Mouse (Mus musculus): ENCODE measurements around the gene Pkdrej.
"Not testable (repeated sequence)": the region's sequence is repeated elsewhere in the genome, so short reads cannot be mapped to it uniquely, and the experiment has no call there.

Pkdrej gene

DNA sequence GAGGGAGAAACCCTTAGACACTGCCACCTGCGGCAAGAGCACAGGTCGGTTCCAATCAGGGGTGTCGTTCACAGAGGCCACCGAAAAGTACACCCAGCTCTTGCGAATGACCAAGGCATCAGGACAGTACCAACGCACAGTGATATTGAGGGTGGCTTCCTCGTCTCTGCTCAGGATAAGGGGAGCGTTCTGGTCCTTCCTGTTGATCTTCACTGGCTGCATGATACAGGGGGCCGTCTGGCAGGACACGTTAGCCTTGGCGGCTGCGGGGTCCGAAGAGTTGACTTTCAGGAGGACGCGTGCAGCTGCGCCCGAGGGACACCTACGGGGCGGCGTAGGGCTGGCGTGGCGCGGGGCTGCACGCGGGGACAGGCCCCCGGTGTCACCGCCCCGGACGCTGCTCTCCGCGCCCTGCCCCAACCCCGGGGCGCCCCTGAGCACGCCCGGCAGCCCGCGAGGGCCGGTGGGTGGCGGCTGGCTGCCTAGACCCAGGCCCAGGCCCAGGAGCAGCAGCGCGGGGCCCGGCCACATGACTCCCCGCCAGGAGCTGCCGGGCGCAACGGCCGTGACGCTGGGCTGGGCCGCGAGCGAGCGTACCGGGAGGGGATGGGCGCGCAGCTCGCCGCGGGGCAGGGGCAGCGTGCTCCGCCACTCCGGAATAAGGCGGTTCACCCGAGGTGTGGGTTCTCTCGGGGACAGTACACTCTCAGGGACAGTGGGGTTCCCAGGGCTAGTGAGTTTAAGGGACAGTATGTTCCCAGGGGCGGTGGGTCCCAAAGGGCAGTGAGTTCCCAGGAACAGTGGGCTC lies at the start of gene Pkdrej:
Pkdrej (minus strand) TSS at position 532 of the 808 bp plus-strand sequence.
- DNase-seq, result peak; percentile 23

DNA sequence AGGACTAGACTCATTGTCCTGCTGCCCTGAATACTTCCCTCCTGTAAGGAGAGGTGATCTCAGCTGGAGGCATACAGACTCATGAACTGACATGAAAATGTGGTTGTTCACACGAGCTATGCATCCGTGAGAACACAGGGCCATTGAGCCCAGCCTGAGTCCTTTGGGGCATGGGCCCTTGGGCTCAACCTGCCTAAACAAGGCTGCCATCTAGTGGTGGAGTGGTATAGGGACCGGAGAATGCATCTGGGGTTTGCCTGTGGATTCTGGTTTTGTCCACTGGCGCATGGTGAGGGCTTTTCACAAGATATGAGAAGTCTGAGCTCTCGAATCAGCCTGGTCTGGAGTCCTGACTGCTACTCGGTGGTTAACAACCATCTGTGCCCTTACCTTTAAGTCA lies 46.2 kb upstream of the Pkdrej start:
- DNase-seq, result peak; percentile 67

GRCm38 (mm10) chr15:85865913-85866312 lies 44.4 kb upstream of the Pkdrej start:
- DNase-seq, result not testable (repeated sequence)

DNA sequence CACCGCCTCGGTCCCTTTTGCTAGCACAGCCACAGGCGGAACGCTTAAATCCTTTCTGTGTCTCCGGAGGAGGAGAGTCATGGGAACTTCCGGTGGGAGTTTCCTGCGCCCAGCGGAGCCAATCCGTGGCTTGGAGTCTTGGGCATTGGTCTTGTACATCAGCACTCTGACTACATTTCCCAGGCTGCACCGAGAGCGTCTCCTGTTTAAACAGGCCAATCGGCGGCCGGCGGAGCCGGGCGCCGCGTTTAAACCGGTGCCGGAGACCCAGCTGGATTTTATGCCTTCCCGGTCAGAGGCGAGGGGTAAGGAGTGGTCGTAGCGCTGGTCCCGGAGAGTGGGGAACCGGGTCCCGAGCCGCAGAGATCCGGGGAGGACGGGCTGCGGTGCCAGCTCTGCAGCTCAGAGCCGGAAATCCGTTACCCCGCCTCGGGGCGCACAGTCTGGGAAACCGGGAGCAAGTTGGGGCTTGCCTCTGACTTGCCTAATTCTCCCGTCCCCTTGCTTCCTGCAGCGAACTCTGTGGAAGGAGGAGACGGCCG lies 38.0 kb upstream of the Pkdrej start, which contains the start of gene Gtse1:
Gtse1 (plus strand) TSS at position 256 of the 542 bp plus-strand sequence.
- peak; percentile 94 for DNase-seq

DNA sequence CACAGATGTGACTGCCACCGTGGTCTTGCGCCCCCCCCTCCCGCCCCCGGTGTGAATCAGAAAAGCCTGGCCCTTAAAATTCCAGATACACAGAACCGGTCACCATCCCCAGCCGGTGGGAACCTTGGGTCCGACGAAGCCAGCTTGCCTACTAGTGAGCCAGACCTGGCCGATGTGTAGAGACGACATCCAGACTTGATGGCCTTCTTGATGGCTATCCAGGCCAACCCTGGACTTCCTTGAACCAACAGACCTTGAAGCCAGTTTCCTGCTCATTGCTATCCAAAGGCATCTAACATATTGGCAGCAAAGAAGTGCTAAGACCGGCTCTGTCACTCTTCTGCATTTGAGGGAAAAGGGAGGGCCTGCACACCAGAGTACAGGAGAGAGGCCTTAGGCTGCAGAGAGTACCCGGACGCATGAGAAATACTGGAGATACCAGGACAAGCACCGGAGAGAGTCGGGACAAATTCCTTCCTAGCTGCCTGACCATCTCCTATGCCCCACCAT lies 37.5 kb upstream of the Pkdrej start:
- DNase-seq, result no peak

DNA sequence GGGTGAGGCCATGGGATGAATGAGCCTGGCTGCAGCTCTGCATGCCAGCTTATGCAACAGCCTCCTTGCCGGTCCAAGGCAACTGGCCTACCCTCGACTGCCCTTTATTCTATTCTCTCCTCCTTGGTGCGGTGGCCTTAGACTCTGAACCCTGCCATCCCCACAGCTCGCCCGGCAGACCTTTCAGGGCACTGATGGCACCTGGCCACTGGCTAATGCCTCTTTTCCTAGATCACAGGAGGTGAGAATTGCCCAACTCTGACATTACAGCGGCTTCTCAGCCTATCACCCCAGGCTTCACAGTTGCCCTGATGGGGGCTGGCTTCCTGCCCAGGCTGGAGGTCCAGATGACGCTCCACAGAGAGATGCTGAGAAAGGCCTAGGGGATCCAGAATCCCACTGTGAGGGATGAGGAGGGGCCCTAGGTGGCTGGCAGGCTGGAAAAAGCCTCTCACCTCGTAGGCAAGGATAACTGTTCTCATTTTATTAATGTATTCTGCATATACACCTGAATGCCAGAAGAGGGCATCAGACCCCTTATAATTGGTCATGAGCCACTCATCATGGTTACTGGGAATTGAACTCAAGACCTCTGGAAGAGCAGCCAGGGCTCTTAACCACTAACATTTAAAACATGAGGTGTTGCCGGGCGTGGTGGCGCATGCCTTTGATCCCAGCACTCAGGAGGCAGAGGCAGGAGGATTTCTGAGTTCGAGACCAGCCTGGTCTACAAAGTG lies 30.3 kb upstream of the Pkdrej start:
- DNase-seq, result no peak

DNA sequence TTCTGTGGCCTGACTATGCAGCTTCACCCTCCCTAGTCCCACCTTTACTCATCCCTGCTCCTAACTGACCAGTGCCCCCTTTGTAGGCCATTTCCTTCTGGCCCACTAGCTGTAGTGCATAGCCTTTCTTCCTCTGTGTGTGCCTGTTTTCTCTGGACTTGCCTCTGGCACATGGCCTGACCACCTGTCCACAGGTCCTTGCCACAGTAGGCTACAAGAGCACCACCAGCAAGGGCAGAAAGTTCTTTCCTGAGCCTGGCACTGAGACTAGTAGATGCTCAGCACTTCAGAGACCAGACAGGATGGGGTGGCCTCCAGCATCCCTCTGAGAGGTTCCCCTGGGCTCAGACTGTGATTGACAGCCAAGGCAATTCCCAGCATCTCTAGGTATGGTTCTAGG lies 23.5 kb upstream of the Pkdrej start:
- DNase-seq, result no peak

DNA sequence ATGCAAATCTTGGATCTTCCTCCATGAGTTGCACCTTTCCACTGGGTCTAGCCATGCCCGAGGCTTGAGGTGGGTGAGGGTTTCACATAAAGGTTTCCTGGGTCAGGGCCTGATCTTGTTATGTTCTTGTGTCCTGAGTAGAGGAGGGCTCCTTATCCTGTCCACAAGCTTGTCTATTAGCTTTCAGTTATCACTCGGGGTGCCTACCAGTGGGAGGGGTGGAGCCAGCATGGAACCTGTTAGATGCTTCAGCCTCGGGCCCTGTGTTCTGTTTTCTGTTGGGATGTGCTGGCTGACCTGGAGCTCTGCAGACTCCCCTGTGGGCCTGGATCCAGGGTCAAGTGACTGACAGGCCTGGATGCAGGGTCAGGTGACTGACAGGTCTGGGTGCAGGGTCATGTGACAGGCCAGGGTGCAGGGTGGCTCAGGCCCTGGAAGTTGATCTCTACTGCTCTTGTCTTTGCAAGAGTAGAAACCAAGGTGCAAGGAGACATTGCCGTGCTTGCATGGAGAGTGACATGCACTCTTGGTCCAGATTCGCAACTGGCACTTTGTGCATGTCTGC lies 20.3 kb upstream of the Pkdrej start:
- DNase-seq, result no peak

DNA sequence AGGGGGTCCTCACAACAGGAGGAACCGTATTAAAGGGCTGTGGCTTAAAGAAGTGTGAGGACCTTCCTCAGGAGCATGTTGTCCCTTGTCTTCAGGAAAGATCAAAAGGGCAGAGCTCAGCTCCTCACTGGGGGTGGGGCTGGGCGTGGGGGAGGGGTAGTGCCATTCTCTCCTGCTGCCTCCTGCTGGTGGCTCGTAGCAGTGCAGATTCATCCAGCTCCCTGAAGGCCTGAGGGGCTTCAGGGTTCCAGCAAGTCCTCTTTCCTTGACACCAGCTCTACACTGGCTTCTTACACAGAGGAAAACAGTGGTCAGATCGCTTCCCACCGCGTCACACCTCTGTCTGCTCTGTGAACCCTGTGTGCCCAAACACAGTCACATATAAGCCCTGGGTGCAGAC lies 19.4 kb upstream of the Pkdrej start:
- peak; percentile 49 for DNase-seq

DNA sequence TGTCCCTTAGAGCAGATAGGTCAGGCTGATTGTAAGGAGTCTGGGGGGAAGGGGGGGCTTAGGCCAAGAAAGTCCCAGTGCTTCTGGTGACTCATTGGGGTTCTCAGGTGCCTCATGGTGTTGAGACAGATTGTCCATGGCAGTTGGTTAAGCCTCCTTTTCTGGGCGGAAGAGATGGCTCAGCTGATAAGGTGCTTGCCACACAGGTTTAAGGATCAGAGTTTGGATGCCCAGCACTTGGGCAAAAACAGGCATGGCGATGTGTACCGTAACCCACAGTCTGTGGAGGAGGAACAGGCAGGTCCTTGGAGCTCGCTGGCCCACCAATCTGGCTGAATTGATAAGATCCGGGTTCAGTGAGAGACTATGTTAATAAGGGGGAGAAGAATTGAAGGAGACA lies 15.4 kb upstream of the Pkdrej start:
- DNase-seq, result no peak

DNA sequence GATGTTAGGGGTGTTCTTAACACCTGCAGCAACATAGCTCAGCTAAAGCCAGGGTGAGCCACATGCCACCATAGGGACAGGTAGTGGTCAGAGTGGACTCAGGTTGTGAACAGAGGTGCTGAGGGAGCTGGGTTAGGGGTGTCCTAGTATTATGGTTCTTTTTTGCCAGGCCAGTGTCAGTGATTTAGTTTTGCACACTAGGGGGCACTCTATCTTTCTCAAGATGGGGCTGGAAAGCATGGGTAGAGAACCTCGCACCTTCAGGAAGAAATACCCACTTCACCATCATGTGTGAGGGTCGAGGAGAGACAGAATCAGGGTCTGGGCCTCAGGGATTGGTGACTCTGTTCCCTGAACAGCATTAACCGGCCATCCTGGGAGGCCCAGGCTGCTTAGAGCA lies 13.8 kb upstream of the Pkdrej start:
- DNase-seq, result no peak

DNA sequence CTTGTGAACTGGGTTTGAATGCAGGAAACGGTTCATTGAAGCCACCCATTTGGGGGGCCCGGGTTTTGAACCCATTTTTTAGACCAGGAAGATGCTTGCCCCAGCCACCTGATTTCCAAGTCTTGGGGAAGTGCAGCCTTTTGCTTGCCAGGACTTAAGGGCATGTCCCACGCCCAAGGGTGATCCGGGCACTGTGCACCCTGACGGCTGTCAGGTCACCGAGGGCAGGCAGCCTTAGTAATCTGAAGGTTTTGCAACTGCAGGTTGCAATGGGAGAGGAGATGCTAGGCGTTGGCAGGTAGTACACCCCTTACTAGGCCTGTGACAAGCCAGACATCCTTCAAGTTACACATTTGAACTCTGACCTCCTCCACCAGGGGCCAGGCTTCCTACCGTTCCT lies 11.1 kb upstream of the Pkdrej start:
- DNase-seq, result no peak

DNA sequence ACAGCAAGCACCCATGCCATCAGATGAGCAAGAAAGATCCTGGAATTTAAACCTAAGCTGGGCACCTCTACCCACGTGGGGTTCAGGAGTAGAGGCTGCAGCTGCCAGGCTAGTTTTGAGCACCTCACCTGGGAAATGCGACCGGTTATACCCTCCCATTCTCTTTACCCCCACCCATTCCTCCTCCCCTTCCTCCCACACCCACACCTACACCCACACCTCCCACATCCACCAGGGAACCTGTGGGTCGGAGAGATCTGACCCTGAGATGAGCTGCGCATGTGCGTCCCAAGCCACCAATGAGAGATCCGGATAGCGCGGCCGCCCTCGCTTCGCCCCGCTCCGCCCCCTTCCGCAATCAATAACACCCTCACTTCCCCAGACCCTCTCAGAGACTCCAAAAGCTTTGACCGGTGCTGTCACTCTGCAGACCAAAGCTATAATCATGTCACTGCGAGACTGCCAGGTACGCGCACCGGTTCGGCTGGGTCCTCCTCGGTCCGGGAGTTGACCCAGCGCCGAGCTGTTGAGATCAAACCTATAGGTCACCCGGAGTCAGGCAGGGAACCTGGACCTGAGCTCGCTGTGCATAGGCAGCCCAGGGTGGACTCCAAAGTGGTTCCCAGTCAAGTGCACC lies 10.5 kb upstream of the Pkdrej start, which contains the start of gene Ttc38:
Ttc38 (plus strand) TSS at position 353 of the 637 bp plus-strand sequence.
- peak; percentile 84 for DNase-seq

DNA sequence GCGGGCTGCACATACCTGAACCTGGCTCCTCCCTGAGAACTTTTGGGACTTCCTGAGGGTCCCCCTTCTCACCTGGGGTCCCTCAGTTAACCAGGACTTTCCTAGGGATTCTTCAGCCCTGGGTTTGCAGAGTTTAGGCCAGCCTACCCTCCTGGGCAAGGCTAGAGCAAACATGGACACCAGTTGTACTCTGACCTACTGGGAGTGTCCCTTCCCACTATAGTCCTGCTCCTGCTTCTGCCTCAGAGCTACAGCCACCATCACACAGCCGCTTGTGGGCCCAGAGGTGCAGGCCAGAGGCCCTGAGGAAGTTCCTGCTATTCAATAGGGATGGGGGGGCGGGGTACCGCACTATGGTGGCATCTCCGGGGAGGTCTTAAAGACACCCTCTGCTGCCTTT lies 7.9 kb upstream of the Pkdrej start:
- DNase-seq, result no peak

GRCm38 (mm10) chr15:85828071-85828470 lies 6.5 kb upstream of the Pkdrej start:
- no peak for DNase-seq

GRCm38 (mm10) chr15:85826676-85827075 lies 5.1 kb upstream of the Pkdrej start:
- DNase-seq, result peak; percentile 59

- no peak for DNase-seq
These were observed 451 bp upstream of the Pkdrej start for GRCm38 (mm10) chr15:85822011-85822359.

- DNase-seq, result peak; percentile 52
These were observed 8.1 kb downstream of the Pkdrej start for GRCm38 (mm10) chr15:85813428-85813827.

DNA sequence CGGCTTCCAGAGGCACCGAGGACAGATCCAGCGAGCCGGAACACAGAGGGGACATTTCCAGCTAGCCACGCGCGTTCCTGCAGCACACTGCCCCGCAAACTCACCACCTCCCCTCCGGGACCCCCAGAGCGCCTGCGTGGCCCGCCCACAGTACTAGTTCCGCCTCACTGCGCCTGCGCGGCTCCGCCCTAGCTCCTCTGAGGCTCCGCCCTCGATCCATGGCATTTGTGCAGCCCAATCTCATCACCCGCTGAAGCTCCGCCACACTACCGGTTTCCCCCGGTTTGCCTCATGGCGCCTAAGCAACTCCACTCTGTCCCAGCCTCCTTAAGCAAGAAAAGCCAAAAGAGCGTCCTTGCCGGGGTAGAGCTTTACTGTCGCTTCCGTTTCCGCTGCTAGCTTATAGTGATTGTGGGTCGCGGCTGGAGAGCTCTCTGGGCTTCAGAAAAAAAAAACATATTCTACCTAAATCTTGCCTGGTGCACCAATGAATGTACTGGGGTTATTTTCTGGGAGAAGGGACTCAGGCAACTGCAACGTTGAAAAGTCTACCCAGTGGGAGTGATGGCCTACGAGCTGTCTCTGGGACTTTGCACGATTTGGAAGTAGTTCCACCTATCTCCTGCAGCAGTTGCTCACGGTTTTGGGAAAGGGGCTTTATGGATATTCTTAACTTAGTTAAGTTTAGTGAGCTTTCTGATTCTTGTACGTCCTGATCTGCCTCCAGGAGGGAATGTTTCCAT lies 9.8 kb downstream of the Pkdrej start, which contains the start of gene Cdpf1:
Cdpf1 (minus strand) TSS at position 163 of the 743 bp plus-strand sequence.
- DNase-seq, result peak; percentile 98

- peak; percentile 76 for DNase-seq
These were observed 10.6 kb downstream of the Pkdrej start for GRCm38 (mm10) chr15:85810806-85811521.

- no peak for DNase-seq
These were observed 11.1 kb downstream of the Pkdrej start for GRCm38 (mm10) chr15:85810462-85810805.
